Mouse (Mus musculus) kidney, adult 2 months (tissue): ENCODE results near the gene Tent5a. TPM values are rescaled to one million over a fixed set of nuclear protein-coding genes. Genes with fewer than 3 reads are reported as not detected.
A peak's percentile ranks its signal among the peaks of the same experiment; 100 is the strongest.

Experiments
- DNase-seq: peaks from one replicate; pipeline ENCODE4 v3.0.0; 2021
- H3K27ac ChIP-seq: fragments of 200-500 bp; 2 replicates; pipeline ENCODE4 v1.5.1; 2012; ENCODE audit warnings: low read depth, low read length, control low read depth, inconsistent platforms; ENCODE audit not compliant: insufficient read depth
- H3K27me3 ChIP-seq: fragments of 200-500 bp; replicated peaks from 2 replicates; pipeline ENCODE4 v1.6.1; 2012; ENCODE audit warnings: mild to moderate bottlenecking, moderate library complexity, low read length, inconsistent platforms; ENCODE audit not compliant: control insufficient read depth, insufficient read depth
- H3K36me3 ChIP-seq: fragments of 200-500 bp; 2 replicates; pipeline ENCODE4 v1.6.1; 2012; ENCODE audit warnings: mild to moderate bottlenecking, moderate library complexity, low read length, inconsistent platforms; ENCODE audit not compliant: control insufficient read depth, insufficient read depth
- H3K4me1 ChIP-seq: fragments of 200-500 bp; 2 replicates; pipeline ENCODE4 v1.6.1; 2011; ENCODE audit warnings: low read length; ENCODE audit not compliant: control insufficient read depth, insufficient read depth
- H3K4me3 ChIP-seq: fragments of 200-500 bp; 2 replicates; pipeline ENCODE4 v1.5.1; 2011; ENCODE audit warnings: mild to moderate bottlenecking, low read depth, low read length, control low read depth; ENCODE audit not compliant: insufficient read depth
- CTCF ChIP-seq: fragments of 200-500 bp; conservative IDR thresholded peaks from 2 replicates; pipeline ENCODE4 v1.5.1; 2011; ENCODE audit warnings: low read depth, mild to moderate bottlenecking, control low read depth, low read length, moderate library complexity, mixed read lengths; ENCODE audit not compliant: insufficient read depth, insufficient read length
- POLR2A ChIP-seq: fragments of 200-500 bp; IDR thresholded peaks from one replicate; pipeline ENCODE4 v1.6.1; 2011; ENCODE audit warnings: low read depth, low read length, control low read depth
- WGBS: fragments of 180-500 bp; shearing (Covaris S2); methylation state at CpG from one replicate; pipeline ENCODE4 v1.1.7; 2018; 5-methylcytosine and 5-hydroxymethylcytosine counted together
- polyA plus RNA-seq: library from polyadenylated mRNA; depleted of rRNA; stranded (reverse); fragments of >200 nt; gene quantifications from 2 replicates; pipeline ENCODE4 v1.2.3, GENCODE M21; 2012; rRNA removed

Gene Tent5a
- 2.3 and 2.5 TPM in 2 replicates for polyA plus RNA-seq

GRCm38 (mm10) chr9:85327242-85328211 lies at the start of gene Tent5a:
Gene Tent5a, minus strand, starts transcription at chr9:85327348.
- H3K4me3 ChIP-seq = peak within 1 kb of the TSS; percentile 66
- WGBS = under 1% methylated on average over 72 of the region's 72 CpGs
- no peaks in the 10 kb centered on the region for H3K27me3 ChIP-seq
- peak within 1 kb of the TSS; percentile 91 for H3K27ac ChIP-seq
- H3K4me1 ChIP-seq = no peaks in the 10 kb centered on the region
- 0 out of 2 replicates have a peak, but pooled peaks have one; percentile 2 for TF ChIP-seq CTCF
- peak; percentile 38 for TF ChIP-seq POLR2A
- no peaks in the 10 kb centered on the region for H3K36me3 ChIP-seq
- DNase-seq = peak; percentile 88

GRCm38 (mm10) chr9:85376643-85377307 lies 49.6 kb upstream of the Tent5a start:
- H3K27me3 ChIP-seq = no peaks in the 10 kb centered on the region
- H3K4me1 ChIP-seq = peaks cover 11% of the 10 kb centered on the region; the same call in 1 of the 2 replicates
- H3K36me3 ChIP-seq = no peaks in the 10 kb centered on the region
- 62% methylated on average over 3 of the region's 3 CpGs for WGBS
- DNase-seq = peak; percentile 62
- no peak overlapping the region for H3K4me3 ChIP-seq
- TF ChIP-seq CTCF = no peak
- no peak for TF ChIP-seq POLR2A
- peak overlapping the region; percentile 31; the same call in 1 of the 2 replicates for H3K27ac ChIP-seq

- Histone ChIP-seq H3K4me3 (no peak overlapping the region), H3K36me3 (no peaks in the 10 kb centered on the region), H3K27ac (no peak overlapping the region), H3K4me1 (peaks cover 11% of the 10 kb centered on the region; the same call in 1 of the 2 replicates), H3K27me3 (no peaks in the 10 kb centered on the region)
- TF ChIP-seq CTCF (no peak), POLR2A (no peak)
- 67% methylated on average over 4 of the region's 4 CpGs for WGBS
- no peak for DNase-seq
These were observed 48.0 kb upstream of the Tent5a start for GRCm38 (mm10) chr9:85375152-85375551.

- no peak for DNase-seq
- Histone ChIP-seq H3K4me1 (peaks cover 10% of the 10 kb centered on the region; the same call in 1 of the 2 replicates), H3K27ac (no peak overlapping the region), H3K36me3 (no peaks in the 10 kb centered on the region), H3K4me3 (no peak overlapping the region), H3K27me3 (no peaks in the 10 kb centered on the region)
- 39% methylated on average over 1 of the region's 1 CpGs for WGBS
- TF ChIP-seq CTCF = no peak
- TF ChIP-seq POLR2A = no peak
These were observed 44.9 kb upstream of the Tent5a start for GRCm38 (mm10) chr9:85372034-85372433.

- no peaks in the 10 kb centered on the region for H3K36me3 ChIP-seq
- no peak for TF ChIP-seq CTCF
- no peak for TF ChIP-seq POLR2A
- H3K27ac ChIP-seq = no peak overlapping the region
- no peak overlapping the region for H3K4me3 ChIP-seq
- H3K27me3 ChIP-seq = no peaks in the 10 kb centered on the region
- WGBS = 85% methylated on average over 5 of the region's 5 CpGs
- DNase-seq = peak; percentile 8
- peaks cover 8% of the 10 kb centered on the region for H3K4me1 ChIP-seq
These were observed 42.4 kb upstream of the Tent5a start for GRCm38 (mm10) chr9:85369512-85369911.

- TF ChIP-seq POLR2A = no peak
- TF ChIP-seq CTCF = no peak
- 79% methylated on average over 7 of the region's 7 CpGs for WGBS
- no peak for DNase-seq
- H3K36me3 ChIP-seq = no peaks in the 10 kb centered on the region
- H3K27me3 ChIP-seq = no peaks in the 10 kb centered on the region
- H3K4me3 ChIP-seq = no peak overlapping the region
- no peaks in the 10 kb centered on the region for H3K4me1 ChIP-seq
- no peak overlapping the region for H3K27ac ChIP-seq
These were observed 30.2 kb upstream of the Tent5a start for GRCm38 (mm10) chr9:85357154-85357860.

GRCm38 (mm10) chr9:85355559-85355958 lies 28.4 kb upstream of the Tent5a start:
- Histone ChIP-seq H3K27ac (no peak overlapping the region), H3K36me3 (no peaks in the 10 kb centered on the region), H3K4me3 (no peak overlapping the region), H3K27me3 (no peaks in the 10 kb centered on the region), H3K4me1 (no peaks in the 10 kb centered on the region)
- no peak for DNase-seq
- no peak for TF ChIP-seq CTCF
- TF ChIP-seq POLR2A = no peak
- 69% methylated on average over 5 of the region's 5 CpGs for WGBS
